Mouse (Mus musculus) cortical plate, adult 2 months (tissue): ENCODE results near the gene Arid5b.

Source experiments
- CTCF ChIP-seq: fragments of 200-500 bp; IDR thresholded peaks from 2 replicates; pipeline ENCODE4 v1.5.1; 2011; ENCODE audit warnings: mild to moderate bottlenecking, control low read depth, low read length; ENCODE audit not compliant: insufficient read depth; ENCODE audit errors: extremely low read depth
- POLR2A ChIP-seq: fragments of 200-500 bp; IDR thresholded peaks from 2 replicates; pipeline ENCODE4 v1.6.1; 2011; ENCODE audit warnings: mild to moderate bottlenecking, low read length, control low read depth; ENCODE audit not compliant: insufficient read depth; ENCODE audit errors: extremely low read depth

GRCm38 (mm10) chr10:68276976-68277441 is 1.5 kb downstream of the Arid5b start:
- TF ChIP-seq POLR2A (peak; percentile 46; the same call in 1 of the 2 replicates), CTCF (no peak)
